ENCODE assay signal across 8 mouse cellular contexts in genomic region chr16:96357903-96358302, GRCm38 (mm10).
DNase-seq lines count a peak whose midpoint lies in the region; ATAC-seq lines count a peak whose summit lies in the region.

No protein-coding gene starts in this region.

- no peak overlapping the region for H3K27ac ChIP-seq in forebrain, embryonic 13.5 days
- no peak overlapping the region for H3K27ac ChIP-seq in midbrain, embryonic 10.5 days (replicated peaks)

- intact Hi-C loops in left cerebral cortex, postnatal 4 days (cut with DNase I) = loop anchor here (10.0 kb wide), 2 partner anchors 317 to 937 kb away; no protein-coding TSS in a partner anchor

- ATAC-seq in forebrain, embryonic 13.5 days = 0 out of 2 replicates have a peak, but pooled peaks have one; percentile 27
- ATAC-seq in hematopoietic stem cell, adult 5-6 weeks (replicated peaks in 1 of 2; ENCODE audit: insufficient read depth in 1 of 2, low FRiP score in 2 of 2, low TSS enrichment in 1 of 2, low read depth in 1 of 2, poor library complexity in 2 of 2, severe bottlenecking in 2 of 2) = peak; percentile 96 to 97

- peak overlapping the region; percentile 13; the same call in 1 of the 2 replicates for H3K4me3 ChIP-seq in forebrain, embryonic 13.5 days
- peak overlapping the region; percentile 49 for H3K4me3 ChIP-seq in midbrain, embryonic 10.5 days

- DNase-seq in layer of hippocampus, adult 9-10 months (ENCODE audit: low spot score) = peak; percentile 27
- no peak for DNase-seq in layer of hippocampus, postnatal 14 days (ENCODE audit: low spot score in 2 of 2)
- DNase-seq in c-Kit-positive CD71-positive TER-119-negative erythroid progenitor cells, embryonic 14.5 days (ENCODE audit: low read depth) = peak; percentile 63
- peak; percentile 61 for DNase-seq in left cerebral cortex, postnatal 4 days
- peak; percentile 69 for DNase-seq in midbrain, embryonic 10.5 days (ENCODE audit: low spot score)
- DNase-seq in spleen, adult 18-20 months = peak; percentile 37 to 55

- H3K36me3 ChIP-seq in forebrain, embryonic 13.5 days (ENCODE audit: poor library complexity, severe bottlenecking) = no peaks in the 10 kb centered on the region
- no peaks in the 10 kb centered on the region for H3K36me3 ChIP-seq in midbrain, embryonic 10.5 days

- WGBS in forebrain, embryonic 13.5 days = 18% methylated on average over 10 of the region's 10 CpGs
- 18% methylated on average over 10 of the region's 10 CpGs for WGBS in midbrain, embryonic 10.5 days

- no peaks in the 10 kb centered on the region for H3K9me3 ChIP-seq in forebrain, embryonic 13.5 days (replicated peaks)
- H3K9me3 ChIP-seq in midbrain, embryonic 10.5 days (replicated peaks) = no peaks in the 10 kb centered on the region

- peak overlapping the region; percentile 47 for H3K4me2 ChIP-seq in forebrain, embryonic 13.5 days

- no peaks in the 10 kb centered on the region for H3K4me1 ChIP-seq in forebrain, embryonic 13.5 days
- peaks cover 17% of the 10 kb centered on the region for H3K4me1 ChIP-seq in midbrain, embryonic 10.5 days

- no peak overlapping the region for H3K9ac ChIP-seq in forebrain, embryonic 13.5 days

- H3K27me3 ChIP-seq in forebrain, embryonic 13.5 days = no peaks in the 10 kb centered on the region
- no peaks in the 10 kb centered on the region for H3K27me3 ChIP-seq in midbrain, embryonic 10.5 days (ENCODE audit: low read depth, poor library complexity, severe bottlenecking)

Comparison
In these comparisons a context has a peak if more than half of its experiments do, and no peak if none do; other contexts are left out.
1. DNase-seq: peak in layer of hippocampus, adult 9-10 months (single experiment), c-Kit-positive CD71-positive TER-119-negative erythroid progenitor cells, embryonic 14.5 days (single experiment), left cerebral cortex, postnatal 4 days (single experiment), midbrain, embryonic 10.5 days (single experiment) and spleen, adult 18-20 months (2 of 2); none in layer of hippocampus, postnatal 14 days (0 of 2).